Mouse (Mus musculus) olfactory bulb, adult 2 months (tissue): Measurements from ENCODE around the gene Tmem51. TPM values are rescaled to one million over a fixed set of nuclear protein-coding genes. Genes with fewer than 3 reads are reported as not detected.

Source experiments
- H3K27ac ChIP-seq: fragments of 200-500 bp; 2 replicates; pipeline ENCODE4 v1.5.1; 2012; ENCODE audit warnings: low read depth, low read length; ENCODE audit not compliant: insufficient read depth
- H3K4me1 ChIP-seq: fragments of 200-500 bp; 2 replicates; pipeline ENCODE4 v1.6.1; 2012; ENCODE audit warnings: low read length; ENCODE audit not compliant: control insufficient read depth, insufficient read depth
- H3K4me3 ChIP-seq: fragments of 200-500 bp; 2 replicates; pipeline ENCODE4 v1.5.1; 2012; ENCODE audit warnings: mild to moderate bottlenecking, low read depth, low read length, moderate library complexity; ENCODE audit not compliant: insufficient read depth
- CTCF ChIP-seq: fragments of 200-500 bp; IDR thresholded peaks from 2 replicates; pipeline ENCODE4 v1.5.1; 2012; ENCODE audit warnings: low read depth, mild to moderate bottlenecking, low read length, moderate library complexity; ENCODE audit not compliant: insufficient read depth
- POLR2A ChIP-seq: fragments of 200-500 bp; IDR thresholded peaks from 2 replicates; pipeline ENCODE4 v1.6.1; 2012; ENCODE audit warnings: mild to moderate bottlenecking, low read depth, low read length, moderate library complexity; ENCODE audit not compliant: insufficient read depth
- WGBS: fragments of 180-500 bp; shearing (Covaris S2); methylation state at CpG from one replicate; pipeline ENCODE4 v1.1.7; 2018; 5-methylcytosine and 5-hydroxymethylcytosine counted together
- polyA plus RNA-seq: library from polyadenylated mRNA; stranded (reverse); fragments of >200 nt; gene quantifications from 2 replicates; pipeline ENCODE4 v1.2.4, GENCODE M21; 2012; ENCODE audit warnings: low replicate concordance; ENCODE audit not compliant: missing spikeins, insufficient read depth, insufficient read length

Tmem51 gene
- polyA plus RNA-seq, 1 experiment, result not detected

GRCm38 (mm10) chr4:142047005-142047404 lies 37.1 kb downstream of the Tmem51 start:
- no peak for TF ChIP-seq POLR2A
- TF ChIP-seq CTCF, result no peak
- 97% methylated on average over 5 of the region's 5 CpGs for WGBS

GRCm38 (mm10) chr4:142046496-142046895 lies 37.6 kb downstream of the Tmem51 start:
- Histone ChIP-seq H3K4me3 (no peak overlapping the region), H3K27ac (no peak overlapping the region), H3K4me1 (no peaks in the 10 kb centered on the region)
- no peak for TF ChIP-seq POLR2A
- TF ChIP-seq CTCF, result no peak
- 85% methylated on average over 7 of the region's 7 CpGs for WGBS

More at GRCm38 (mm10) chr4:142047005-142047404, 37.1 kb downstream of the Tmem51 start:
- H3K4me1 ChIP-seq, result no peaks in the 10 kb centered on the region
- H3K4me3 ChIP-seq, result no peak overlapping the region
- H3K27ac ChIP-seq, result no peak overlapping the region

GRCm38 (mm10) chr4:142045595-142046163 lies 38.4 kb downstream of the Tmem51 start:
- 92% methylated on average over 14 of the region's 14 CpGs for WGBS
- no peaks in the 10 kb centered on the region for H3K4me1 ChIP-seq
- H3K27ac ChIP-seq, result no peak overlapping the region
- TF ChIP-seq CTCF (no peak), POLR2A (no peak)
- no peak overlapping the region for H3K4me3 ChIP-seq

- Histone ChIP-seq H3K27ac (no peak overlapping the region), H3K4me1 (no peaks in the 10 kb centered on the region), H3K4me3 (no peak overlapping the region)
- TF ChIP-seq POLR2A (no peak), CTCF (no peak)
- 85% methylated on average over 12 of the region's 12 CpGs for WGBS
These were observed 39.7 kb downstream of the Tmem51 start for GRCm38 (mm10) chr4:142044452-142044851.

- 90% methylated on average over 9 of the region's 9 CpGs for WGBS
- Histone ChIP-seq H3K4me3 (no peak overlapping the region), H3K27ac (no peak overlapping the region), H3K4me1 (peaks cover 7% of the 10 kb centered on the region; the same call in 1 of the 2 replicates)
- no peak for TF ChIP-seq POLR2A
- no peak for TF ChIP-seq CTCF
These were observed 44.3 kb downstream of the Tmem51 start for GRCm38 (mm10) chr4:142039662-142040353.

GRCm38 (mm10) chr4:142037897-142038296 lies 46.2 kb downstream of the Tmem51 start:
- TF ChIP-seq CTCF (no peak), POLR2A (no peak)
- Histone ChIP-seq H3K27ac (no peak overlapping the region), H3K4me1 (peaks cover 7% of the 10 kb centered on the region; the same call in 1 of the 2 replicates), H3K4me3 (no peak overlapping the region)
- 67% methylated on average over 4 of the region's 4 CpGs for WGBS

- Histone ChIP-seq H3K27ac (no peak overlapping the region), H3K4me3 (no peak overlapping the region), H3K4me1 (no peaks in the 10 kb centered on the region)
- no peak for TF ChIP-seq CTCF
- TF ChIP-seq POLR2A, result no peak
- 91% methylated on average over 13 of the region's 13 CpGs for WGBS
These were observed 55.6 kb downstream of the Tmem51 start for GRCm38 (mm10) chr4:142028533-142028932.

- WGBS, result 78% methylated on average over 2 of the region's 2 CpGs
- Histone ChIP-seq H3K27ac (no peak overlapping the region), H3K4me1 (no peaks in the 10 kb centered on the region), H3K4me3 (no peak overlapping the region)
- TF ChIP-seq POLR2A (no peak), CTCF (no peak)
These were observed 57.1 kb downstream of the Tmem51 start for GRCm38 (mm10) chr4:142026965-142027364.

- 73% methylated on average over 2 of the region's 2 CpGs for WGBS
- Histone ChIP-seq H3K4me1 (no peaks in the 10 kb centered on the region), H3K27ac (no peak overlapping the region), H3K4me3 (no peak overlapping the region)
- no peak for TF ChIP-seq POLR2A
These were observed 59.6 kb downstream of the Tmem51 start for GRCm38 (mm10) chr4:142024536-142024935.
